Mouse (Mus musculus) 3T3-L1 (cell line): ENCODE results near the gene Selenon.
A peak's percentile ranks its signal among the peaks of the same experiment; 100 is the strongest.

Source experiments
- DNase-seq: peaks from one replicate; pipeline ENCODE4 v3.0.0-alpha.2; 2015; ENCODE audit warnings: low read depth, low spot score

The Selenon gene

DNA sequence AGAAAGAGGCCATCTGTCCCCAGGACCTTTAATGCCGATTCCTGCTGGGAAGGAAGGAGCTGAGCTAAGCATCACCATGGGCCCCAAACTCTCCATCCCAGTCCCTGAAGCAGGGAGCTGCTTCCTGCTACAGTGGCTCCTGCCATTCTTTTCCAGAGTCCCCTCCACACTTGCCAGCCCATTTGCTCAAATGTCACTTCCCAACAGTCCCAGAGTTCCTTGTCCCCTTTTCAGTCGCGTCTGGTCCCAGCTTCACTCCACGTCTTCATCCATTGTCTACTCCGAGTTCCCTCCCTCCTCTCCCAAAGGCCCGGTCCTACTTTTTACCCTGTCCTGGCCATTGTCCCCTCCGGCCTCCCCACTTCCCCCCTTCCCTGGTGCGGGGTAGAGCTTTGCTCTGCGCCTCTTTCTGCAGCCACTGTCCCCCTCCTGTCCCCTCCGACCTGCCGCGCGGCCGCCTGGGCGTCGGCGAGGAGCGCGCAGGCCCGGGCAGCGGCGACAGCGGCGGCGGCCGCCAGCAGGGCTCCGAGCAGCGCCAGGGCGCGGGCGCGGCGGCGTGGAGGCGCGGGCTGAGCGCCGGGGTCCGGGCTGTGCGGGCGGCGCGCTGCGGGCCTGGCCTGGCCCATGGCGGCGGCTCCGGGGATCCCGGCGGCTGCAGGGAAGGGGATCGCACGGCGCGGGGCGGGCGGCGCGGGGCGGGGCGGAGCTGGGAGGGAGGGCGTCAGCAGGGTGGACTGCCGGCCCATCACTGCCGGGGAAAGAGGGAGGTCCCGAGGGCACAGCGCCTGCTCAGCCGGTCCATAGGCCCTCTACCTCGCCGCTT, at the start of gene Selenon:
Gene Selenon (minus strand): TSS at position 673 of the 823 bp plus-strand sequence.
- DNase-seq, result peak; percentile 63

- DNase-seq, result no peak
Observed at GRCm38 (mm10) chr4:134601404-134601803, 49.4 kb upstream of the Selenon start.

GRCm38 (mm10) chr4:134600777-134601176, 48.8 kb upstream of the Selenon start:
- no peak for DNase-seq

- no peak for DNase-seq
Observed at GRCm38 (mm10) chr4:134600060-134600459, 48.1 kb upstream of the Selenon start.

- no peak for DNase-seq
Observed at GRCm38 (mm10) chr4:134596816-134597692, 45.1 kb upstream of the Selenon start.

- no peak for DNase-seq
Observed at GRCm38 (mm10) chr4:134594731-134595439, 42.9 kb upstream of the Selenon start.

DNA sequence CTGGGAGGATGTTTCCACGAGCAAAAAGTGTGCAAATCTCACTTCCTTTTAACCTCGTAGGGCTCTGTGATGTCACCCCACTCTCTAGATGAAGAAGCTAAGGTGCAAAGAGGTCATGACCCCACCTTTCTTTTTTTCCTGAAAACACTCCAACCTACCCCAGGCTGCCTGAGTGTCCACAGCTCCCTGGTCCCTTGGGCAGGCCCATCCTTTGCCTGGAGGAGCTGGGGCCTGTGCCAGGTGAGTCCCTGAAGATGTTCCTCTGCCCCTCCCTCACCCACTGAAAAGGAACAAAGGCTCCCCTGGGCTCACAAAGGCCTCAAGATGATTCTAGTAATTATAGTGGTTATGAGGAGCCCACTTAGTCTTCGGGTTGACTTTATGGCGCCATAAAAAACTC, 40.5 kb upstream of the Selenon start:
- no peak for DNase-seq

DNA sequence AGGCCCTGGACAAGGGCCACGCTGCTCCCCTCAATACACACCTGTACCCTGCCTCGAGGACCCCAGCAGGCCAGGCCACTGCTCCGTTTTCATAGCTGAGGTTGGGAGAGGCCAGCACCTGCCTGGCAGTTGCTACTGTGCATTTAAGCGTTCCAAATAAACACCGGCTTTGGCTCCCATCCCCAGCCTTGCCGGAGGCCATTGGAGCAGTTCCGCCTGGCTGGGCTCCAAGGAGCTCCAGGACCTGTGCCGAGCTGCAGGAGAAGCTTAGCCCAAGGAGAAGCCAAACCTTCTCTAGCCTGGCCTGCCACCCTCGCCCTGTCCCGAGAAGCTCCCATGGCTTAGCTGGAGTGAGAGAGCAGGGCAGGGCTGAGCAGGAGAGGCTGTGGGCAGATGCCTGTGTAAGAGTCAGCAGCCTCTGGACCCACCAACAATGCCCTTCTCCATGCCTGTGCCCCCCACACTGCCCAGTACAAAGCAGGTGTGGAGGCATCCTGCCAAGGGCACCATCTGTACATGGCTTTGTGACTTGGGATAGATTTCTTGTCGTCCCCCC, 39.6 kb upstream of the Selenon start:
- no peak for DNase-seq

- no peak for DNase-seq
Observed at GRCm38 (mm10) chr4:134590227-134590926, 38.4 kb upstream of the Selenon start.

DNA sequence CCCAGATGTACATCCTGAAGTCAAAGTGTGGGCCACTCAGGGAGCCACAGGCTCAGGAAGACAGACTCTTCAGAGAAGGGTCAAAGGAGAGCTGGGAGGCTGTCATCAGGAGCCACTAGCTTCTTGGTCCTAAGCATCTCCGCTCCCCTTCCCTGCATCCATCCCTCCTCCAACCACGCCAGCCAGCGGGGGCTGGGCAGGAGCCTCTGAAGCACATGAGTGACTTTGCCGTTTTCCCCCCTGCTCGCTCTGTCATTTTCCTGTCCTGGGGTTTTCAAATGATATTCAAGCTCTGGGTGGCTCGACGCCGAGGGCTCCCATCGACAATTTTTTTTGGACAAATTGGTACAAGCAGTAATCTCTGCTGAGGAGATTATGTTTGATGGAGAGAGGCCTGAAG, 37.8 kb upstream of the Selenon start:
- no peak for DNase-seq

- DNase-seq, result peak; percentile 89
Observed at GRCm38 (mm10) chr4:134588951-134589350, 37.0 kb upstream of the Selenon start.

DNA sequence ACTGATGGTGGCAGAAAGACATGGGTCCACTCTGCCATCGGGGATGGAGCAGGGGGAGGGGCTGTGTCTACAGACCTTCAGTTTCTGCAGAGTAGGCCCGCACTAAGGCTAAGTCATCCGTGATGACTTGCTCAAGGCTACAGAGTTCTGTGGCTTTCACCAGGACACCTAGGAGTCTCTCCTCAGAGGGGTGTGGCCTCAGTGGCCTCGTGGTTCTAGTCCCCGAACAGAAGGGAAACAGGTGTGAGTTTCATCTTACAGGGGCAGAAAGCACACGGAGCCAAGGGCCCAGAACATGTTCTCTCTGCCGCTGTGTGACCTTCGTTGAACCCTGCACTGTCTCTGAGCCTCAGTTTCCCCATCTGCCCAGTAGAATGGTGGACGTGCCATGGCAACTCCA, 36.3 kb upstream of the Selenon start:
- DNase-seq, result no peak

DNA sequence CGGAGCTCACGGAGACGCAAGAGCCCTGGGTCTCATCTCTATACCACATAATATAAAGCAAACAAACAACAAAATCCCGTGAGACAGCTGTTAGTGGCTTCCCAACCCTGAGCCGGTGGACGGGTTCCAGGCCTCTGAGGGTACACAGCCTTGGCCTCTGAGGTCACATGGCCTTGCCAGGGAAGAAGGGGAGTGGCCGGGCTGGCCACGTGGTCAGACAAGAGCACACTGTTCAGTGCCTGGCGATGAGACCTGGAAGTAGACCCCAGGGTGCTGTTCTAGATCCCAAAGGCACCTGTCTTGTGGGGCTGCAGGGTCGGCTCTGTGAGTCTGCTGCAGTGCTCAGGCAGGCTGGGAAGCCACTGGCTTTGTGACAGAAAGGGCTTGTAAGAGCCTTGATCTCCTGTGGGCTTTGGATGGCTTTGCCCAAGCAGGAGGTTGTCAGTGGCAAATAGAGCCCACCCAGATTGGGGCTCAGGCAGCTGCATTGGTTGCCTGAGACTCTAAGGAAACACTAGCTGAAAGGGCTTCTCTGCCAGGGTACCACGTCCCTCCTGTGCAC, 35.8 kb upstream of the Selenon start:
- DNase-seq, result no peak

GRCm38 (mm10) chr4:134586631-134587030, 34.7 kb upstream of the Selenon start:
- DNase-seq, result no peak

DNA sequence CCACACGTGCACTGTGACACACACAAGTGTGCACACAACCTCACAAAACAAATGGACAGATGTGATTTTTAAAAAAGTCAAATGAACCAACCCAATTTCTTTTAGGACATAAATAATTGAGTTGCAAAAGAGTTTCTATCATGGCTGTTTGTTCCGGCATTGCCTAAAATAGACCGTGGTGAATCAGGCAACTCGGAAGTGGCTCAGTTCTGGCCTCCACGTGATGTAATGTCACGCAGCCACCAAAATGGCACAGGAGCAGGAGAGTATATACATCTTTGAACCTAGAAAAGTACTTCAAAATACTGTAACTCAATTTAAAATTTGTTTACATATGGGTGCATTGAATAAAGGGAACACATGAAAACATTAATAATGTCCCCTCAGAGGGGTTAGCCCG, 34.2 kb upstream of the Selenon start:
- DNase-seq, result no peak

GRCm38 (mm10) chr4:134583513-134583912, 31.5 kb upstream of the Selenon start:
- no peak for DNase-seq

DNA sequence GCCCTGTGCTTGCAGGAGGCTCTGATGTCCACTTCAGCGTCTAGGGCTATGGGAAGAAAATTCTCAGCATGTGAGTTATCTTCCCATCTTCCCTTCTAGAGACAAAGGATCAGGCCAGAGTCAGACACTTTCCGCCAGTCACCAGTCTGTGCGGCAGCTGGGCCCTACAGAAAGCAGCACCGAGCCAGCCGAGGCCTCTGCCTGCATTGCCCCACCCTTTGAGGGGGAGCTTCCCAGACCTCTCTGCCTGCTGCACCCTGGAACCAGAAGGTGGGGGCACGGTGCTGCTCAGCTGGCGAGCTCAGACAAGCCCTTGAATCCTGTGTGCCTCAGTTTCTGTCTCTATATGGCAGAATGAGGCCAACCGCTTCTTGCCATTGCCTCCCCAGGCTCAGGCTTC, 29.4 kb upstream of the Selenon start:
- no peak for DNase-seq

- DNase-seq, result no peak
Observed at GRCm38 (mm10) chr4:134580351-134581148, 28.6 kb upstream of the Selenon start.

GRCm38 (mm10) chr4:134579620-134580019, 27.7 kb upstream of the Selenon start:
- no peak for DNase-seq

DNA sequence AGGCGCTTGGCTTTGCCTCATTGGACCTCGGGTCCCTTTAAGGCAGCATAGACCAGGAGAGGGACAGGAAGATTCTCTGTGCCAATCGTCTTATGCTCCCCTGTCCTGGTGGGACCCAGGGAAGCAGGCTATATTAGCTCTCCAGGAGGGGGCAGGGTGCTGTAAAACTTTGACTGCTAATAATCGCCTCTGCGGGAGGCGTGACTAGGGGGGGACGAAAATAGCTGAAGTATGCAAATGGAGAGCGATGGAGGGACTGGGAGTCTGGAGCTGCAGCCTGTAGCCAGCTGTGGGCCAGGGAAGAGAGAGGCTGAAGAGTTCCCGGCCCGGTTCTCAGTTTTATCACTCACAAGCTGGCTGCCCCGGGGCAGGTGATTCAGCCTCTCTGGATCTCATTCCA, 27.2 kb upstream of the Selenon start:
- DNase-seq, result peak; percentile 44
